Mouse (Mus musculus): ENCODE results near the gene Ttc26. TPM values are rescaled to one million over a fixed set of nuclear protein-coding genes. Genes with fewer than 3 reads are reported as not detected.

Ttc26 gene
- polyA plus RNA-seq, 1 experiment from 2014 or later = 5.4 TPM

DNA sequence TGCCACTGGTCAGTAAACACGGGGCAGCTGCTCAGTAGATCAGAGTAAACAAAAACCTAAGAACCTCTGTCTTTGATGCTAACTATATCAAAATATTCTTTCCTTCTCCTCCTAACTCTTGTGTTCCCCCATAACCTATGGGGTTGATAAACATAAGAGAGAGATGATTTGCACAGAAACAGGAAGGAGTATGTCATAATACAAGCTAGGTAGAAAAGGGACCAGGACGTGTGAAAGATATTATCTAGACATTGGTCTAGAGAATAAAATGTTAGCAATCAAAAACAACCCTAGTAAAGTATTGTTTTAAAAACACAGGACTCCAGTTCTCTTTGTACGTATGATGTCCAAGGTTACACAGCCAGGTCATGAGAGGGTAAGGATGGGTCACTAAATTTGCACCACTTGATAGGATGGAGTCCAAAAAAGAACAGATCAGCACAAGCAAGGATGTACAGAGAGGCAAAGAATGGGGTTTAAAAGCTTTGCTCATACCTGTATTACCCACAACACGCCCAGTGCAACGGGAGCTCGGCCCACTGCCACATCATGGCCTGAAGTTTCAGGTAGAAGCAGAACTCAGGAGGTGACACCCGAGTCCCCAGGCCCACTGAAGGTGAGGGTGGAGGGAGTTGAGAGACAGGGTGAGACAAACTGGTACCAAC, 37.1 kb upstream of the Ttc26 start:
- DNase-seq (ENCODE audit: low spot score) (no peak), ATAC-seq (no peak)
- Histone ChIP-seq H3K27ac (ENCODE audit: low read depth, low read length) (no peak overlapping the region), H3K4me3 (ENCODE audit: low read depth, low read length) (no peak overlapping the region), H3K4me2 (ENCODE audit: low read length) (no peak overlapping the region), H3K9me3 (replicated peaks; ENCODE audit: control insufficient read depth, low read length) (no peaks in the 10 kb centered on the region), H3K27me3 (replicated peaks; ENCODE audit: control insufficient read depth, insufficient read depth, low read length) (no peaks in the 10 kb centered on the region), H3K36me3 (ENCODE audit: control insufficient read depth, insufficient read depth, low read length) (no peaks in the 10 kb centered on the region), H3K9ac (ENCODE audit: low read length) (no peak overlapping the region), H3K4me1 (ENCODE audit: control insufficient read depth, insufficient read depth, low read length) (no peaks in the 10 kb centered on the region)
- WGBS = 88% methylated on average over 7 of the region's 7 CpGs

DNA sequence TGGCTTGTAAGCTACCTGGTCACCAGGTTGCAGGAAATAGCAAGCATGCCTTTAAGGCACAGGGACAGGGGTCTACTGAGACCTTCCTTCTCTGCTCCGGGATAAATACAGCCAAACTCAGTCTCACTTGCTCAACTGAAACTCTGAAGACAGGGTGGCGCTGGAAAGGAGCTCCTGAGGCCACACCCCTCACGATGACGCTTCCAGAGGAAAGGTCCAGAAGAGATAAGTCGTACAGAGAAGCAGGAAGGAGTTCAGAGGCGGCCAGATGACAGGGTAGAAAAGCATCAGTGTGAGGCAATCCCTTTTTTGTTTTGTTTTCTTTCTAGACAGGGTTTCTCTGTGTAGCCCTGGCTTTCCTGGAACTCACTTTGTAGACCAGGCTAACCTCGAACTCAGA, 35.5 kb upstream of the Ttc26 start:
- H3K9ac ChIP-seq (ENCODE audit: low read length) = no peak overlapping the region
- peaks cover 3% of the 10 kb centered on the region; the same call in 1 of the 2 replicates for H3K27me3 ChIP-seq (replicated peaks; ENCODE audit: control insufficient read depth, insufficient read depth, low read length)
- H3K4me1 ChIP-seq (ENCODE audit: control insufficient read depth, insufficient read depth, low read length) = no peaks in the 10 kb centered on the region
- H3K4me2 ChIP-seq (ENCODE audit: low read length) = no peak overlapping the region
- no peak for ATAC-seq
- no peak overlapping the region for H3K27ac ChIP-seq (ENCODE audit: low read depth, low read length)
- H3K36me3 ChIP-seq (ENCODE audit: control insufficient read depth, insufficient read depth, low read length) = no peaks in the 10 kb centered on the region
- WGBS = 57% methylated on average over 7 of the region's 7 CpGs
- no peak for DNase-seq (ENCODE audit: low spot score)
- no peak overlapping the region for H3K4me3 ChIP-seq (ENCODE audit: low read depth, low read length)
- H3K9me3 ChIP-seq (replicated peaks; ENCODE audit: control insufficient read depth, low read length) = no peaks in the 10 kb centered on the region

DNA sequence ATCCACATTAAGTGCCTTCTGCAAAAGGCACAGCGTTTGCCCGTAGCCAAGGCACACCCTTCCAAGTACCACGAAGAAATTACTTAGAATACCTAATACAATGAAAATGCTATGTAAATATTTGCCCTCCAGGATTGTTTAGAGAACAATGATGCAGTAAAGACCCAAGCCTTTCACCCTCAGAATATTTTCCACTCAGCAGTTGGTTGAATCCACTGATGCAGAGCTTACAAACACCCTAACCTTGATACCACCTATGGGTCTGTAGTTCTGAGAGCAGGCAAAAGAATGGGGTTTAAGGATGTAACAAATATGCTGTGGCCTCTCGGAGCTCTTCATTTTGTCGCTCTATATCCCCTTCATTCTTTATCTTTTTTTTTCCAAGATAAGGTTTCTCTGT, 33.4 kb upstream of the Ttc26 start:
- Histone ChIP-seq H3K27ac (ENCODE audit: low read depth, low read length) (no peak overlapping the region), H3K9ac (ENCODE audit: low read length) (no peak overlapping the region), H3K4me3 (ENCODE audit: low read depth, low read length) (no peak overlapping the region), H3K36me3 (ENCODE audit: control insufficient read depth, insufficient read depth, low read length) (no peaks in the 10 kb centered on the region), H3K4me2 (ENCODE audit: low read length) (no peak overlapping the region), H3K27me3 (replicated peaks; ENCODE audit: control insufficient read depth, insufficient read depth, low read length) (peaks cover 18% of the 10 kb centered on the region), H3K9me3 (replicated peaks; ENCODE audit: control insufficient read depth, low read length) (no peaks in the 10 kb centered on the region), H3K4me1 (ENCODE audit: control insufficient read depth, insufficient read depth, low read length) (no peaks in the 10 kb centered on the region)
- WGBS = 81% methylated on average over 5 of the region's 5 CpGs
- ATAC-seq (no peak), DNase-seq (ENCODE audit: low spot score) (no peak)

DNA sequence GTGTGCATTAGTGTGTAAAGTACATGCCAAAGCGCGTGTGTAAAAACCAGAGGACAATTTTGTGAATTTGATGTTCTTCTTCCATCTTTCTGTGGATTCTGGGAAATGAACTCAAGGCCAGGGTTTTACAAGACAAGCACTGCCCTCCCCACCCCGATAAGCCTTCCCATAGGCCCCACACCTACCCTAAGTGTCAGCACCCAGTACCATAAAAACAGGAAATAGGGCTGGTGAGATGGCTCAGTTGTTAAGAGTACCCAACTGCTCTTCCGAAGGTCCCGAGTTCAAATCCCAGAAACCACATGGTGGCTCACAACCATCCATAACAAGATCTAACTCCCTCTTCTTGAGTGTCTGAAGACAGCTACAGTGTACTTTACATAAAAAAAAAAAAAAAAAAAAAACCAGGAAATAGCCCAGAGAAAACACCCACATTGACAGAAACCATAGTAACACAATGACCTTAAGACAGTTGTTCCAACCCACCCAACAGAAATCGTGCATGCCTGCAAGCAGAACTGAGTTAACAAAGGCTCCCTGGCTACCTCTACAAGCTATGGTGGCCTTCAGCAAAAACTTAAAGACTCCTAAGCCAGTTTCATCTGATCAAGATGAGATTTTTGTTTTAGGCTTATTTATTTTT, 32.3 kb upstream of the Ttc26 start:
- H3K4me3 ChIP-seq (ENCODE audit: low read depth, low read length) = no peak overlapping the region
- no peak overlapping the region for H3K4me2 ChIP-seq (ENCODE audit: low read length)
- H3K9me3 ChIP-seq (replicated peaks; ENCODE audit: control insufficient read depth, low read length) = no peaks in the 10 kb centered on the region
- H3K9ac ChIP-seq (ENCODE audit: low read length) = no peak overlapping the region
- no peaks in the 10 kb centered on the region for H3K4me1 ChIP-seq (ENCODE audit: control insufficient read depth, insufficient read depth, low read length)
- peaks cover 28% of the 10 kb centered on the region for H3K27me3 ChIP-seq (replicated peaks; ENCODE audit: control insufficient read depth, insufficient read depth, low read length)
- WGBS = 90% methylated on average over 6 of the region's 6 CpGs
- no peak for DNase-seq (ENCODE audit: low spot score)
- H3K36me3 ChIP-seq (ENCODE audit: control insufficient read depth, insufficient read depth, low read length) = no peaks in the 10 kb centered on the region
- no peak overlapping the region for H3K27ac ChIP-seq (ENCODE audit: low read depth, low read length)
- no peak for ATAC-seq

DNA sequence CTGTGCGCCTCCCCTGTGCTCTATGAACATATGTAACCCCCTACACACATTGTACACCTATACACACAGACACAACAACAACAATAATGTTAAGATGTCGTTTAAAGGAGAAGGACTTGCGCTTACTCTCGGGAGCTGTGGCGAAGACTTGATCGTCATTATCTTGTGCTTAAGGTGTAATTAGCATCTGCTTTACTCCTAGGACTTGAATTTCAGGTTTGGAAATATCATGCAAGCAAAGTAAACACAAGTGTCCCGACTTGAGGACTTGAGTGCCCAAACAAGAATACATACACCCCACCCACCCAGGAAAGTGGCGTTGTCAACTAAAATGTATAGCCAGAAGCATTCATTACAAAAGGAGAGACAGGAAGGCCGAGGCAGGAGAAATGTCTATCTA, 31.5 kb upstream of the Ttc26 start:
- Histone ChIP-seq H3K4me1 (ENCODE audit: control insufficient read depth, insufficient read depth, low read length) (peaks cover 4% of the 10 kb centered on the region; the same call in 1 of the 2 replicates), H3K36me3 (ENCODE audit: control insufficient read depth, insufficient read depth, low read length) (no peaks in the 10 kb centered on the region), H3K9me3 (replicated peaks; ENCODE audit: control insufficient read depth, low read length) (no peaks in the 10 kb centered on the region), H3K9ac (ENCODE audit: low read length) (no peak overlapping the region), H3K27ac (ENCODE audit: low read depth, low read length) (no peak overlapping the region), H3K4me3 (ENCODE audit: low read depth, low read length) (no peak overlapping the region), H3K4me2 (ENCODE audit: low read length) (no peak overlapping the region), H3K27me3 (replicated peaks; ENCODE audit: control insufficient read depth, insufficient read depth, low read length) (peaks cover 36% of the 10 kb centered on the region)
- WGBS = 79% methylated on average over 9 of the region's 9 CpGs
- ATAC-seq = no peak
- no peak for DNase-seq (ENCODE audit: low spot score)

DNA sequence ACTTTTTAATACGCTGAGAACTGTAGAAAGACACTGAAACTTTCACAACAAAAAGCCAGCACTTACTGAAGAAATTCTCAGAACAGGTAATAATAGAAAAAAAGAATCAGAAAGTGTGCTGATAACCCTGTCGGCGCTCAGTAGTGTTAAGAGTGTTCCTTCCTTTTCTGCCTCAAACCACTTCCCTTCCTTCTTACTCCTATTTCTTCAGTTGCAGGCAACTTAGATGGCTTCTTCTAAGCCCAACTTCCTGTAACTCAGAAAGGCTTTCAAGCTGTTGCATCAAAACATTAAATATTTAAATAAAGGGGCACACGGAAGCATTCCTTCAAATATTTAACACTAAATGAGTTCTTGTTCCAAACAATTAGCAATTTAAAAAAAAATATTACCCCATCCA, 29.3 kb upstream of the Ttc26 start:
- Histone ChIP-seq H3K4me2 (ENCODE audit: low read length) (no peak overlapping the region), H3K4me1 (ENCODE audit: control insufficient read depth, insufficient read depth, low read length) (peaks cover 4% of the 10 kb centered on the region; the same call in 1 of the 2 replicates), H3K27ac (ENCODE audit: low read depth, low read length) (no peak overlapping the region), H3K36me3 (ENCODE audit: control insufficient read depth, insufficient read depth, low read length) (no peaks in the 10 kb centered on the region), H3K9me3 (replicated peaks; ENCODE audit: control insufficient read depth, low read length) (no peaks in the 10 kb centered on the region), H3K4me3 (ENCODE audit: low read depth, low read length) (no peak overlapping the region), H3K9ac (ENCODE audit: low read length) (no peak overlapping the region), H3K27me3 (replicated peaks; ENCODE audit: control insufficient read depth, insufficient read depth, low read length) (peaks cover 55% of the 10 kb centered on the region)
- DNase-seq (ENCODE audit: low spot score) (no peak), ATAC-seq (no peak)
- WGBS = 51% methylated on average over 4 of the region's 4 CpGs

DNA sequence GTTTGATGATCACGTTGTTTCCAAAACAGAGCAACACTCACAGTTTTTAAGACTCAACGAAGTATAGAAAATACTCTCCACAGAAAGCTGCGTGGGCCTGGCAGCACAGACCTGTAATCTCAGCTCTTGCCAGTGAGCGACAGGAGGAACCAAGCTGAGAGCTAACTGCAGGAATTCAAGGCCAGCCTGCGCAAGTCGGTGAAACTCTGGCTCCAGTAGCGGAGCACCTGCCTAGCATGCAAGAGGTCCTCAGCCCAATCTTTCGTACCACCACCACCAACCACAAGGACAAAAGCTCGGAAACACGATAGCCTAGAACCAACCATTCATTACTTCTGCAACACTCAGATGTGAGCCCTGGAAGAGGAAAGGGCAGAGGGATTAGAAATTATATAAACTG, 28.8 kb upstream of the Ttc26 start:
- ATAC-seq (no peak), DNase-seq (ENCODE audit: low spot score) (no peak)
- Histone ChIP-seq H3K9ac (ENCODE audit: low read length) (no peak overlapping the region), H3K4me2 (ENCODE audit: low read length) (no peak overlapping the region), H3K9me3 (replicated peaks; ENCODE audit: control insufficient read depth, low read length) (no peaks in the 10 kb centered on the region), H3K36me3 (ENCODE audit: control insufficient read depth, insufficient read depth, low read length) (no peaks in the 10 kb centered on the region), H3K4me1 (ENCODE audit: control insufficient read depth, insufficient read depth, low read length) (peaks cover 4% of the 10 kb centered on the region; the same call in 1 of the 2 replicates), H3K27me3 (replicated peaks; ENCODE audit: control insufficient read depth, insufficient read depth, low read length) (peaks cover 57% of the 10 kb centered on the region), H3K4me3 (ENCODE audit: low read depth, low read length) (no peak overlapping the region), H3K27ac (ENCODE audit: low read depth, low read length) (no peak overlapping the region)
- 7% methylated on average over 10 of the region's 10 CpGs for WGBS

DNA sequence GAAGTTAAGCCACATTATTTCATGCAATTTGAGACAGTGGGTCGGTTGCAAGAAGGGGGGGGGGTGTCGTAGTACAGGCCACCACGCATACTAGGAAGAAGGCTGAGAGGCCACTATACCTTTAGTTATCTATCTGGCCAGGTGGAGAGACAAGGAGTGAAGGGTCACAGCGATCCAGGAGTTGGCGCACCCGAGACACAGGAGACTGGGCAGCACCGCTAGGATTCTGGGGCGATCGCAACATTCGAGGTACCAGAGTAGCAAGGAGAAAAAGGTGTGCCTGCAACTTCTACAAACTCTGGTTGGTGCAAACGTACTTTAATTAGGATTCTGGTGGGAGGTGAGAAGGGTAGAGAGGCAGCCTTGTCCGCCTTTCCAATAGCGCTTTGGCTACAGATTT, 28.1 kb upstream of the Ttc26 start:
- no peak overlapping the region for H3K9ac ChIP-seq (ENCODE audit: low read length)
- H3K4me1 ChIP-seq (ENCODE audit: control insufficient read depth, insufficient read depth, low read length) = peaks cover 4% of the 10 kb centered on the region; the same call in 1 of the 2 replicates
- H3K4me3 ChIP-seq (ENCODE audit: low read depth, low read length) = 0 out of 2 replicates have a peak overlapping the region, but pooled peaks have one; percentile 47
- H3K9me3 ChIP-seq (replicated peaks; ENCODE audit: control insufficient read depth, low read length) = no peaks in the 10 kb centered on the region
- no peak overlapping the region for H3K27ac ChIP-seq (ENCODE audit: low read depth, low read length)
- no peak for DNase-seq (ENCODE audit: low spot score)
- peaks cover 60% of the 10 kb centered on the region for H3K27me3 ChIP-seq (replicated peaks; ENCODE audit: control insufficient read depth, insufficient read depth, low read length)
- ATAC-seq = no peak
- H3K4me2 ChIP-seq (ENCODE audit: low read length) = no peak overlapping the region
- 6% methylated on average over 13 of the region's 13 CpGs for WGBS
- H3K36me3 ChIP-seq (ENCODE audit: control insufficient read depth, insufficient read depth, low read length) = no peaks in the 10 kb centered on the region

Measured in forebrain, embryonic 14.5 days (tissue).